In the genomic region with DNA sequence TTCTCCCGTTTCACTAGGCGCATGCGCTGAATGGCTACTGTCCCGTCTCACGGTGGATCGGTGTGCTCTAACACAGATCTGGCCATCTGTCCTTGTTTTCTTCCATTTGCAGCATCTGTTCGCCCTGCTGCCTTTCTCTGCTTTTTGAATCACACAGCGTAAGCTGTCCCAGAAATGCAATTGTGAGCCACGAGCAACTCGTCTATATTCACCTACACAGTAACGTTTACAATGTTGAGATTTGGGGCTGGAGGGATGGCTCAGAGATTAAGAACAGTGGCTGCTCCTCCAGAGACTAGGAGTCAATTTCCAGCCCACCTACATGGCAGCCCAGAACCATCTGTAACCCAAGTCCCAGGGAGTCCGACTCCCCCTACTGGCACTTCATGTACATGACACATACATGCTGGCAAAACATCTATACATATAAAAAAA, we compare ENCODE assay signal across 10 mouse cellular contexts.
A peak's percentile ranks its signal among the peaks of the same experiment; 100 is the strongest.
DNase-seq lines count a peak whose midpoint lies in the region; ATAC-seq and TF ChIP-seq lines count a peak whose summit lies in the region.
"Had no signal": no experiment of that assay in that cellular context is flagged by ENCODE, and none has a peak within 500 bp of the region (broad histone marks: within the 10 kb centered on the region; RNA-seq: fewer than 3 reads in every experiment).

No protein-coding gene starts in this region.

- no peak overlapping the region for H3K4me3 ChIP-seq in forebrain, embryonic 13.5 days
- H3K4me3 ChIP-seq in forebrain, embryonic 12.5 days (replicated peaks) = no peak overlapping the region
- no peak overlapping the region for H3K4me3 ChIP-seq in hindbrain, embryonic 16.5 days (ENCODE audit: low read length)
- H3K4me3 ChIP-seq in midbrain, postnatal 0 days (ENCODE audit: low read depth, low read length) = no peak overlapping the region
- H3K4me3 ChIP-seq: heart, embryonic 15.5 days had no signal

- peak; percentile 86 for ATAC-seq in forebrain, embryonic 13.5 days
- ATAC-seq in forebrain, embryonic 12.5 days (ENCODE audit: low FRiP score) = no peak
- peak; percentile 54; the same call in 1 of the 2 replicates for ATAC-seq in hindbrain, embryonic 16.5 days
- no peak for ATAC-seq in midbrain, postnatal 0 days (ENCODE audit: low FRiP score)

- H3K9me3 ChIP-seq in forebrain, embryonic 13.5 days (replicated peaks) = no peaks in the 10 kb centered on the region
- H3K9me3 ChIP-seq in forebrain, embryonic 12.5 days = no peaks in the 10 kb centered on the region
- no peaks in the 10 kb centered on the region for H3K9me3 ChIP-seq in hindbrain, embryonic 16.5 days (ENCODE audit: control insufficient read depth, low read length)
- no peaks in the 10 kb centered on the region for H3K9me3 ChIP-seq in midbrain, postnatal 0 days (ENCODE audit: low read length)
- H3K9me3 ChIP-seq: heart, embryonic 15.5 days had no signal

- no peak overlapping the region for H3K4me2 ChIP-seq in forebrain, embryonic 13.5 days
- H3K4me2 ChIP-seq in forebrain, embryonic 12.5 days = no peak overlapping the region
- H3K4me2 ChIP-seq in hindbrain, embryonic 16.5 days (ENCODE audit: low read length) = no peak overlapping the region; the same call in 1 of the 2 replicates
- no peak overlapping the region for H3K4me2 ChIP-seq in midbrain, postnatal 0 days (ENCODE audit: low read depth, low read length, poor library complexity, severe bottlenecking)
- H3K4me2 ChIP-seq: heart, embryonic 15.5 days had no signal

- DNase-seq in brain, embryonic 18.5 days (ENCODE audit: low read depth, low spot score) = peak; percentile 39
- DNase-seq in midbrain, postnatal 0 days (ENCODE audit: low spot score) = peak; percentile 72
- no peak for DNase-seq in urinary bladder, postnatal 36 days (ENCODE audit: low spot score in 2 of 2)
- no peak for DNase-seq in liver
- DNase-seq in testis, postnatal 10 days (ENCODE audit: low spot score) = no peak

- peak overlapping the region; percentile 44; the same call in 1 of the 2 replicates for H3K27ac ChIP-seq in forebrain, embryonic 13.5 days
- no peak overlapping the region for H3K27ac ChIP-seq in forebrain, embryonic 12.5 days
- peak overlapping the region; percentile 58; the same call in 1 of the 2 replicates for H3K27ac ChIP-seq in hindbrain, embryonic 16.5 days (ENCODE audit: low read depth, low read length)
- H3K27ac ChIP-seq in midbrain, postnatal 0 days (ENCODE audit: low read depth, low read length) = no peak overlapping the region
- H3K27ac ChIP-seq: heart, embryonic 15.5 days; macrophage had no signal

- no peaks in the 10 kb centered on the region for H3K4me1 ChIP-seq in forebrain, embryonic 13.5 days
- peaks cover 3% of the 10 kb centered on the region; the same call in 1 of the 2 replicates for H3K4me1 ChIP-seq in forebrain, embryonic 12.5 days
- no peaks in the 10 kb centered on the region for H3K4me1 ChIP-seq in hindbrain, embryonic 16.5 days (ENCODE audit: control insufficient read depth, insufficient read depth, low read depth, low read length)
- H3K4me1 ChIP-seq in midbrain, postnatal 0 days (ENCODE audit: insufficient read depth, low read length) = no peaks in the 10 kb centered on the region
- H3K4me1 ChIP-seq: heart, embryonic 15.5 days had no signal

- no peak overlapping the region for H3K9ac ChIP-seq in forebrain, embryonic 13.5 days
- no peak overlapping the region for H3K9ac ChIP-seq in forebrain, embryonic 12.5 days
- no peak overlapping the region for H3K9ac ChIP-seq in hindbrain, embryonic 16.5 days (ENCODE audit: low read depth, low read length)
- H3K9ac ChIP-seq in midbrain, postnatal 0 days (replicated peaks; ENCODE audit: low read length, poor library complexity, severe bottlenecking) = no peak overlapping the region
- H3K9ac ChIP-seq: heart, embryonic 15.5 days had no signal

- 70% methylated on average over 12 of the region's 12 CpGs for WGBS in forebrain, embryonic 13.5 days
- WGBS in forebrain, embryonic 12.5 days = 83% methylated on average over 12 of the region's 12 CpGs
- 69% methylated on average over 12 of the region's 12 CpGs for WGBS in hindbrain, embryonic 16.5 days
- 72% methylated on average over 12 of the region's 12 CpGs for WGBS in midbrain, postnatal 0 days

- H3K27me3 ChIP-seq in forebrain, embryonic 13.5 days = no peaks in the 10 kb centered on the region
- no peaks in the 10 kb centered on the region for H3K27me3 ChIP-seq in forebrain, embryonic 12.5 days
- no peaks in the 10 kb centered on the region for H3K27me3 ChIP-seq in hindbrain, embryonic 16.5 days (replicated peaks; ENCODE audit: control insufficient read depth, insufficient read depth, low read length)
- H3K27me3 ChIP-seq in midbrain, postnatal 0 days (ENCODE audit: insufficient read depth, low read length) = no peaks in the 10 kb centered on the region
- H3K27me3 ChIP-seq: heart, embryonic 15.5 days had no signal

- no peaks in the 10 kb centered on the region for H3K36me3 ChIP-seq in forebrain, embryonic 13.5 days (ENCODE audit: poor library complexity, severe bottlenecking)
- H3K36me3 ChIP-seq in forebrain, embryonic 12.5 days (replicated peaks) = no peaks in the 10 kb centered on the region
- H3K36me3 ChIP-seq in hindbrain, embryonic 16.5 days (ENCODE audit: control insufficient read depth, insufficient read depth, low read length) = no peaks in the 10 kb centered on the region
- no peaks in the 10 kb centered on the region for H3K36me3 ChIP-seq in midbrain, postnatal 0 days (ENCODE audit: insufficient read depth, low read length)
- H3K36me3 ChIP-seq: heart, embryonic 15.5 days had no signal

- peak; percentile 43 for TF ChIP-seq CTCF in midbrain, postnatal 0 days (IDR thresholded peaks at IDR 0.05)

Comparison
In these comparisons a context has a peak if more than half of its experiments do, and no peak if none do; other contexts are left out.
1. ATAC-seq: peak in forebrain, embryonic 13.5 days (single experiment) and hindbrain, embryonic 16.5 days (single experiment); none in forebrain, embryonic 12.5 days (single experiment) and midbrain, postnatal 0 days (single experiment).
2. H3K27ac ChIP-seq: peak in forebrain, embryonic 13.5 days (single experiment) and hindbrain, embryonic 16.5 days (single experiment); none in forebrain, embryonic 12.5 days (single experiment) and midbrain, postnatal 0 days (single experiment).
3. DNase-seq: peak in brain, embryonic 18.5 days (single experiment) and midbrain, postnatal 0 days (single experiment); none in urinary bladder, postnatal 36 days (0 of 2), liver (single experiment) and testis, postnatal 10 days (single experiment).